Mouse (Mus musculus) kidney, adult 2 months (tissue): ENCODE results near the gene Cmtm6.

ENCODE experiments used
- CTCF ChIP-seq: fragments of 200-500 bp; conservative IDR thresholded peaks from 2 replicates; pipeline ENCODE4 v1.5.1; 2011; ENCODE audit warnings: low read depth, mild to moderate bottlenecking, control low read depth, low read length, moderate library complexity, mixed read lengths; ENCODE audit not compliant: insufficient read depth, insufficient read length
- POLR2A ChIP-seq: fragments of 200-500 bp; IDR thresholded peaks from one replicate; pipeline ENCODE4 v1.6.1; 2011; ENCODE audit warnings: low read depth, low read length, control low read depth

DNA sequence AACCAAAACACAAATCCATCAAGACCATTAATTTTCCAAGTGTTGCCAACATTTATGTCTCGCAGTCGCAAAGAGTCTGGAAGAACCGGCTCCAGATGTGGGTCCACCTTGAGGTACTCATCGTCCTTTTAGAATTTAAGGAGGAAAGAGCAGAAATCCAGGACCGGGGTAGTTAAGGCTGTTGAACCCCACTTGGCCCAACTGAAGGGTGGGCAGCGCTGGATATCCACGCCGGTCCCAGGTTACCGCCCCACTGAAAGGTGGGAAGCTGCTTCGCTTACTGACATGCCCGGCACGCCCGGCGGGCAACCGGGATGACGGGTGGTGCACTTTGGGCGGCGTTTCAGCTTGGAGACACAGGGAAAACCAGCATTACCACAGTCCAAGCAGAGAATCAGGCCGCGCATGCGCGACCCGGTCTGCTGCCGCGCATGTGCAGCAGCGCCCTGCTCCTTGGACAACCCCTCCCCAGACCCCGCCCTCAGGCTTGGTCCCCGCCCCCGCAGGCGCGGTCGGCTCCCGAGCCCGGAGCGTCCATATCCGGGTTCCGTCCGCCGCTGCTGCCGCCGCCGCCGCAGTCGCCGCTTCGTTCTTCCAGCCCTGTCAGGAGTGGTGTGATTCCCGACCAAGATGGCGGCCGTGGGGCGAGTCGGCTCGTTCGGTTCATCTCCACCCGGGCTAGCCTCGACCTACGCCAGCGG lies 42.5 kb upstream of the Cmtm6 start, which contains the start of gene Dync1li1:
- TF ChIP-seq CTCF (no peak), POLR2A (no peak)
